Comparison of ENCODE assay signal across 10 mouse cellular contexts in the genomic region with DNA sequence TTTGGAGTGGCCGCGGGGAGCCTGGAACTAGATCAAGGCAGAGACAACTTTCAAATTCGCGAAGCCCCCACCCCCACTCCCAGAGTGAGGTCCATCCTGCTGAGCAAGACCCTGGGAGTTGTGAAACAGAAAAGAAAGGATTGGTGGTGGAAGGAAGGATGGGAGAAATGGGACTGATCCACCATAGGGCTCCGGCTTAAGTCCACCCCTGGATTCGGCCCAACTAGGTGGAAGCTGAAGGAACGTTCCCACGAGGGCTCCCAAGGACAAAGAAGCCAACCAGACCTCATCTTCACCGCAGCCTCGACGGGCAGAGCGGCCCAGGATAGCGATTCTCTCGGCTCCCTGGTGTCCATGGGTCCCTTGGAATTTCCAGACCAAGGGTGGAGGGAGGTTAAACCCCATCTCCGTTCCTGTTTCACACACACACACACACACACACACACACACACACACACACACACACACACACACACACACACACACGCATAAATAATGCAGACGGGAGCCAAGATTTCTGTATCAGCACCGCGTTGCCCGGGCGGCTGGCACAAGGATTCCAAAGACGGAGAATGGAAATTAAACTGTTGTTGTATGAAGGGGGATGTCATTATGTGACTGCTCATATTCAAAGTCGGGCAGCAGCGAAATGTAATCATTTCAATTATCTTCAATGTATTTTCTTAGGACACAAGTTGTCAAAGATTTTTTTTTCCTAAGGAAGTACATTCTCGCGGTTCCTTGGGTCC. TPM values are rescaled to one million over a fixed set of nuclear protein-coding genes. Genes with fewer than 3 reads are reported as not detected.
DNase-seq lines count a peak whose midpoint lies in the region; ATAC-seq and TF ChIP-seq lines count a peak whose summit lies in the region.
"Had no signal": no experiment of that assay in that cellular context is flagged by ENCODE, and none has a peak within 500 bp of the region (broad histone marks: within the 10 kb centered on the region; RNA-seq: fewer than 3 reads in every experiment).

No protein-coding gene starts in this region.

- H3K4me1 ChIP-seq in heart, embryonic 14.5 days (ENCODE audit: control insufficient read depth in 2 of 2, insufficient read depth in 2 of 2, low read length in 2 of 2), result peaks cover 2 to 6% of the 10 kb centered on the region in 2 experiments; a peak in 2 of 4 replicates
- peaks cover 2% of the 10 kb centered on the region; the same call in 1 of the 2 replicates for H3K4me1 ChIP-seq in embryonic facial prominence, embryonic 11.5 days (ENCODE audit: control insufficient read depth, insufficient read depth, low read length)
- no peaks in the 10 kb centered on the region for H3K4me1 ChIP-seq in hindbrain, embryonic 14.5 days (replicated peaks; ENCODE audit: control insufficient read depth, insufficient read depth, low read length)
- H3K4me1 ChIP-seq in neural tube, embryonic 11.5 days (ENCODE audit: control insufficient read depth, insufficient read depth, low read length), result peaks cover 7% of the 10 kb centered on the region
- no peaks in the 10 kb centered on the region for H3K4me1 ChIP-seq in thymus, adult 2 months (replicated peaks; ENCODE audit: control insufficient read depth, insufficient read depth, low read length)

- H3K27me3 ChIP-seq in heart, embryonic 14.5 days (ENCODE audit: control insufficient read depth, insufficient read depth, low read length), result peaks cover 94% of the 10 kb centered on the region
- peaks cover 70% of the 10 kb centered on the region for H3K27me3 ChIP-seq in embryonic facial prominence, embryonic 11.5 days (ENCODE audit: control insufficient read depth, insufficient read depth, low read length)
- peaks cover 95% of the 10 kb centered on the region for H3K27me3 ChIP-seq in hindbrain, embryonic 14.5 days (ENCODE audit: control insufficient read depth, insufficient read depth, low read length)
- peaks cover 71% of the 10 kb centered on the region for H3K27me3 ChIP-seq in neural tube, embryonic 11.5 days (ENCODE audit: control insufficient read depth, insufficient read depth, low read length)
- H3K27me3 ChIP-seq in thymus, adult 2 months (ENCODE audit: control insufficient read depth, insufficient read depth, low read length), result peaks cover 17% of the 10 kb centered on the region

- no peak overlapping the region for H3K27ac ChIP-seq in heart, embryonic 14.5 days (replicated peaks in 1 of 2; ENCODE audit: control insufficient read depth in 1 of 2, insufficient read depth in 1 of 2, low read depth in 2 of 2, low read length in 2 of 2)
- no peak overlapping the region for H3K27ac ChIP-seq in embryonic facial prominence, embryonic 11.5 days (replicated peaks; ENCODE audit: low read depth, low read length)
- H3K27ac ChIP-seq in hindbrain, embryonic 14.5 days, result no peak overlapping the region
- no peak overlapping the region for H3K27ac ChIP-seq in neural tube, embryonic 11.5 days (ENCODE audit: low read depth, low read length)
- H3K27ac ChIP-seq in thymus, adult 2 months (ENCODE audit: control insufficient read depth, insufficient read depth, low read length), result no peak overlapping the region

- ATAC-seq in heart, embryonic 14.5 days (ENCODE audit: insufficient number of reproducible peaks, insufficient read depth, low FRiP score, low read depth), result no peak
- no peak for ATAC-seq in embryonic facial prominence, embryonic 11.5 days (replicated peaks; ENCODE audit: insufficient number of reproducible peaks, low FRiP score, low TSS enrichment, low read depth)
- no peak for ATAC-seq in hindbrain, embryonic 14.5 days (ENCODE audit: low FRiP score)
- no peak for ATAC-seq in neural tube, embryonic 11.5 days (ENCODE audit: insufficient read depth, low FRiP score, low TSS enrichment)

- WGBS in heart, embryonic 14.5 days, result 2% methylated on average over 26 of the region's 26 CpGs
- WGBS in embryonic facial prominence, embryonic 11.5 days, result under 1% methylated on average over 26 of the region's 26 CpGs
- 1% methylated on average over 26 of the region's 26 CpGs for WGBS in hindbrain, embryonic 14.5 days
- WGBS in neural tube, embryonic 11.5 days, result under 1% methylated on average over 26 of the region's 26 CpGs
- WGBS in thymus, adult 2 months, result 8% methylated on average over 25 of the region's 26 CpGs

- peak overlapping the region; percentile 52 for H3K4me2 ChIP-seq in heart, embryonic 14.5 days (ENCODE audit: low read length)
- H3K4me2 ChIP-seq in embryonic facial prominence, embryonic 11.5 days (ENCODE audit: low read depth, low read length), result no peak overlapping the region
- peak overlapping the region; percentile 37 for H3K4me2 ChIP-seq in hindbrain, embryonic 14.5 days (replicated peaks)
- peak overlapping the region; percentile 33 for H3K4me2 ChIP-seq in neural tube, embryonic 11.5 days (ENCODE audit: low read depth)

- intact Hi-C loops in left cerebral cortex, postnatal 14 days (cut with DNase I), result loop anchor here (10.0 kb wide), 1 partner anchor 326 kb away; no protein-coding TSS in a partner anchor

- no peaks in the 10 kb centered on the region for H3K36me3 ChIP-seq in heart, embryonic 14.5 days (ENCODE audit: control insufficient read depth, insufficient read depth, low read length)
- H3K36me3 ChIP-seq in embryonic facial prominence, embryonic 11.5 days (replicated peaks; ENCODE audit: control insufficient read depth, insufficient read depth, low read depth, low read length), result no peaks in the 10 kb centered on the region
- H3K36me3 ChIP-seq in hindbrain, embryonic 14.5 days (replicated peaks; ENCODE audit: control insufficient read depth, insufficient read depth), result no peaks in the 10 kb centered on the region
- H3K36me3 ChIP-seq in neural tube, embryonic 11.5 days (ENCODE audit: control insufficient read depth, insufficient read depth, low read length), result no peaks in the 10 kb centered on the region
- H3K36me3 ChIP-seq in thymus, adult 2 months (ENCODE audit: control insufficient read depth, insufficient read depth, low read length), result no peaks in the 10 kb centered on the region

- no peaks in the 10 kb centered on the region for H3K9me3 ChIP-seq in heart, embryonic 14.5 days (ENCODE audit: control insufficient read depth, low read length)
- no peaks in the 10 kb centered on the region for H3K9me3 ChIP-seq in embryonic facial prominence, embryonic 11.5 days (replicated peaks; ENCODE audit: control insufficient read depth, low read length)
- no peaks in the 10 kb centered on the region for H3K9me3 ChIP-seq in hindbrain, embryonic 14.5 days (ENCODE audit: control insufficient read depth, low read length)
- H3K9me3 ChIP-seq in neural tube, embryonic 11.5 days (ENCODE audit: control insufficient read depth, low read length), result no peaks in the 10 kb centered on the region

- DNase-seq in heart, adult 9 months (ENCODE audit: low spot score in 2 of 2), result no peak
- DNase-seq in embryonic facial prominence, embryonic 11.5 days (ENCODE audit: low spot score), result peak; percentile 35
- DNase-seq in hindbrain, embryonic 14.5 days (ENCODE audit: low spot score), result no peak
- DNase-seq in neural tube, embryonic 11.5 days (ENCODE audit: low spot score), result peak; percentile 61
- no peak for DNase-seq in thymus, adult 2 months
- DNase-seq in lung, postnatal 10 days, result no peak
- no peak for DNase-seq in left cerebral cortex, postnatal 14 days (ENCODE audit: low spot score in 2 of 2)

- TF ChIP-seq CTCF in thymus, adult 2 months (IDR thresholded peaks at IDR 0.05; ENCODE audit: borderline replicate concordance, control insufficient read depth, extremely low read depth, insufficient read depth, low read length, poor library complexity), result no peak

- TF ChIP-seq POLR2A in thymus, adult 2 months (IDR thresholded peaks at IDR 0.05; ENCODE audit: control insufficient read depth, extremely low read depth, insufficient read depth, low read length, poor library complexity), result no peak

- no peak overlapping the region for H3K9ac ChIP-seq in heart, embryonic 14.5 days (ENCODE audit: low read length)
- no peak overlapping the region for H3K9ac ChIP-seq in embryonic facial prominence, embryonic 11.5 days (replicated peaks; ENCODE audit: low read length)
- no peak overlapping the region for H3K9ac ChIP-seq in hindbrain, embryonic 14.5 days
- H3K9ac ChIP-seq in neural tube, embryonic 11.5 days (ENCODE audit: low read length), result no peak overlapping the region

- H3K4me3 ChIP-seq in heart, embryonic 14.5 days (ENCODE audit: control insufficient read depth in 1 of 2, insufficient read depth in 1 of 2, low read depth in 1 of 2, low read length in 2 of 2), result peak overlapping the region in 1 of 2 experiments; percentile 1; a peak in 1 of 4 replicates
- 0 out of 2 replicates have a peak overlapping the region, but pooled peaks have one; percentile 5 for H3K4me3 ChIP-seq in embryonic facial prominence, embryonic 11.5 days (ENCODE audit: low read depth, low read length)
- H3K4me3 ChIP-seq in hindbrain, embryonic 14.5 days (replicated peaks; ENCODE audit: low read length), result 0 out of 2 replicates have a peak overlapping the region, but pooled peaks have one; percentile 3
- peak overlapping the region; percentile 26; the same call in 1 of the 2 replicates for H3K4me3 ChIP-seq in neural tube, embryonic 11.5 days (ENCODE audit: low read depth, low read length)
- no peak overlapping the region for H3K4me3 ChIP-seq in thymus, adult 2 months (ENCODE audit: control insufficient read depth, insufficient read depth, low read length)

RNA-seq across cellular contexts. Expression of a gene that starts 7.7 kb away (rescaled TPM):
- polyA plus RNA-seq in heart, embryonic 14.5 days (2014; fragmentation: Nextera tagmentation; extraction: Ambion mirVana), result 0.12 and 0.23 TPM in 2 replicates
- polyA plus RNA-seq in embryonic facial prominence, embryonic 11.5 days (2014; fragmentation: Nextera tagmentation; extraction: Ambion mirVana), result 13.9 and 26.6 TPM in 2 replicates
- 26.9 and 28.1 TPM in 2 replicates for polyA plus RNA-seq in hindbrain, embryonic 14.5 days (2014; fragmentation: Nextera tagmentation; extraction: Ambion mirVana)
- polyA plus RNA-seq in neural tube, embryonic 11.5 days (2014; fragmentation: Nextera tagmentation; extraction: Ambion mirVana), result 28.2 and 30.7 TPM in 2 replicates
- polyA plus RNA-seq in thymus, adult 2 months (2012; rRNA removed), result 0.03 TPM in 1 of 2 replicates, not detected in the other
- 1 to 10 TPM; 5.2 to 8.1 TPM for total RNA-seq in left cerebral cortex, postnatal 14 days (2021)
- total RNA-seq: common myeloid progenitor, adult 5-6 weeks had no signal
- polyA plus RNA-seq: lung, embryonic 16.5 days had no signal

Comparison
In these comparisons a context has a peak if more than half of its experiments do, and no peak if none do; other contexts are left out.
1. DNase-seq: peak in embryonic facial prominence, embryonic 11.5 days (single experiment) and neural tube, embryonic 11.5 days (single experiment); none in heart, adult 9 months (0 of 2), hindbrain, embryonic 14.5 days (single experiment), thymus, adult 2 months (single experiment), lung, postnatal 10 days (single experiment) and left cerebral cortex, postnatal 14 days (0 of 2).
2. RNA of a gene that starts 7.7 kb away (polyA plus RNA-seq): 28.2 to 30.7 TPM in neural tube, embryonic 11.5 days, 26.9 to 28.1 TPM in hindbrain, embryonic 14.5 days and 13.9 to 26.6 TPM in embryonic facial prominence, embryonic 11.5 days; 0.12 to 0.23 TPM in heart, embryonic 14.5 days and 0.03 TPM in thymus, adult 2 months; every median in the first group is over 10 times any median in the second.